Mouse (Mus musculus) neural tube, embryonic 12.5 days (tissue): ENCODE measurements around the gene Mapk1ip1l. TPM values are rescaled to one million over a fixed set of nuclear protein-coding genes. Genes with fewer than 3 reads are reported as not detected.

ENCODE experiments used
- ATAC-seq: fragments of 200-750 bp; cut with Nextera tagmentation; 2 replicates; pipeline ENCODE4 v1.8.0; 2017; ENCODE audit warnings: low read depth, mild to moderate bottlenecking, moderate TSS enrichment, moderate library complexity; ENCODE audit not compliant: low FRiP score
- H3K27ac ChIP-seq: fragments of 300-500 bp; sonication (generic); 2 replicates; pipeline ENCODE4 v1.5.1; 2016
- H3K27me3 ChIP-seq: fragments of 300-500 bp; sonication (generic); replicated peaks from 2 replicates; pipeline ENCODE4 v1.6.1; 2016; ENCODE audit warnings: mild to moderate bottlenecking
- H3K36me3 ChIP-seq: fragments of 300-500 bp; sonication (generic); 2 replicates; pipeline ENCODE4 v1.6.1; 2016; ENCODE audit warnings: mild to moderate bottlenecking
- H3K4me1 ChIP-seq: fragments of 300-500 bp; sonication (generic); 2 replicates; pipeline ENCODE4 v1.6.1; 2016
- H3K4me2 ChIP-seq: fragments of 300-500 bp; sonication (generic); replicated peaks from 2 replicates; pipeline ENCODE4 v1.6.1; 2016; ENCODE audit warnings: mild to moderate bottlenecking
- H3K4me3 ChIP-seq: fragments of 300-500 bp; sonication (generic); 2 replicates; pipeline ENCODE4 v1.5.1; 2016
- H3K9ac ChIP-seq: fragments of 300-500 bp; sonication (generic); 2 replicates; pipeline ENCODE4 v1.6.1; 2016; ENCODE audit warnings: mild to moderate bottlenecking
- H3K9me3 ChIP-seq: fragments of 300-500 bp; sonication (generic); 2 replicates; pipeline ENCODE4 v1.6.1; 2016; ENCODE audit warnings: mild to moderate bottlenecking
- whole genome bisulfite sequencing: fragments of 180-500 bp; shearing (Covaris S2); methylation state at CpG from one replicate; pipeline ENCODE4 v1.1.7; 2016; 5-methylcytosine and 5-hydroxymethylcytosine counted together
- polyA plus RNA-seq: library from polyadenylated mRNA; unstranded; fragments of >200 nt; fragmentation: Nextera tagmentation; extraction: Ambion mirVana; gene quantifications from 2 replicates; pipeline ENCODE4 v1.2.1, GENCODE M21; 2016

The Mapk1ip1l gene
- 72.3 and 74.9 TPM in 2 replicates for polyA plus RNA-seq

GRCm38 (mm10) chr14:47297785-47298407 is at the start of gene Mapk1ip1l:
Gene Mapk1ip1l (plus strand): TSS chr14:47298266.
- Histone ChIP-seq H3K4me1 (peaks cover 15% of the 10 kb centered on the region), H3K4me2 (peak within 1 kb of the TSS; percentile 82), H3K27me3 (no peaks in the 10 kb centered on the region), H3K4me3 (peak within 1 kb of the TSS; percentile 96), H3K36me3 (0 out of 2 replicates have a peak, but pooled peaks cover 4% of the 10 kb centered on the region), H3K27ac (peak within 1 kb of the TSS; percentile 99), H3K9me3 (no peaks in the 10 kb centered on the region), H3K9ac (peak within 1 kb of the TSS; percentile 95)
- WGBS = 2% methylated on average over 34 of the region's 34 CpGs
- peak; percentile 86 for ATAC-seq

GRCm38 (mm10) chr14:47249839-47250238 is 48.2 kb upstream of the Mapk1ip1l start:
- H3K4me1 ChIP-seq = no peaks in the 10 kb centered on the region
- 90% methylated on average over 6 of the region's 6 CpGs for WGBS
- H3K4me3 ChIP-seq = no peak overlapping the region
- ATAC-seq = no peak
- no peaks in the 10 kb centered on the region for H3K9me3 ChIP-seq
- no peaks in the 10 kb centered on the region for H3K27me3 ChIP-seq
- no peak overlapping the region for H3K9ac ChIP-seq
- peaks cover 53% of the 10 kb centered on the region for H3K36me3 ChIP-seq
- H3K4me2 ChIP-seq = no peak overlapping the region
- no peak overlapping the region for H3K27ac ChIP-seq

GRCm38 (mm10) chr14:47264866-47265265 is 33.2 kb upstream of the Mapk1ip1l start:
- Histone ChIP-seq H3K4me2 (no peak overlapping the region), H3K9me3 (no peaks in the 10 kb centered on the region), H3K36me3 (peaks cover 33% of the 10 kb centered on the region), H3K27ac (no peak overlapping the region), H3K27me3 (no peaks in the 10 kb centered on the region), H3K9ac (no peak overlapping the region), H3K4me3 (no peak overlapping the region), H3K4me1 (no peaks in the 10 kb centered on the region)
- 93% methylated on average over 3 of the region's 3 CpGs for WGBS
- no peak for ATAC-seq

DNA sequence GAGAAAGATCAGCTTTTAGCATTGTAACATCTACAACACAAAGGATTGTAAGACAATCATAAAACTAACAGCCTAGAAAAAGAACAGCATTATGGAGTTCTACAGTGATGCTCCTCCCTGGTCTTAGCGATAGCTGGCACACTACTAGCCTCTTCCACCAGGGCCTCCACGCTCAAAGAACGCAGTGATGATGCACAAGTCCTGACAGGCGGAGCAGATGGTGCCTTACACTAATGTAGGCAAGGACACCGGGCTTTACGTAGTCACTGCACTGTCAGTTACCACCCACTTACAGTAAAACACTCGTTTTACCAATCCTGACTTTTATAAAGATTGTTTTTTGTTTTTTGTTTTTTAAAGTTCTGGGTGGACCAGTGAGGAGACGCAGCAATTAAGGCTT is 32.2 kb upstream of the Mapk1ip1l start:
- H3K4me1 ChIP-seq = no peaks in the 10 kb centered on the region
- no peak overlapping the region for H3K4me3 ChIP-seq
- no peak overlapping the region for H3K4me2 ChIP-seq
- H3K27ac ChIP-seq = no peak overlapping the region
- H3K9ac ChIP-seq = no peak overlapping the region
- peaks cover 35% of the 10 kb centered on the region for H3K36me3 ChIP-seq
- 91% methylated on average over 8 of the region's 8 CpGs for WGBS
- no peak for ATAC-seq
- no peaks in the 10 kb centered on the region for H3K27me3 ChIP-seq
- no peaks in the 10 kb centered on the region for H3K9me3 ChIP-seq

DNA sequence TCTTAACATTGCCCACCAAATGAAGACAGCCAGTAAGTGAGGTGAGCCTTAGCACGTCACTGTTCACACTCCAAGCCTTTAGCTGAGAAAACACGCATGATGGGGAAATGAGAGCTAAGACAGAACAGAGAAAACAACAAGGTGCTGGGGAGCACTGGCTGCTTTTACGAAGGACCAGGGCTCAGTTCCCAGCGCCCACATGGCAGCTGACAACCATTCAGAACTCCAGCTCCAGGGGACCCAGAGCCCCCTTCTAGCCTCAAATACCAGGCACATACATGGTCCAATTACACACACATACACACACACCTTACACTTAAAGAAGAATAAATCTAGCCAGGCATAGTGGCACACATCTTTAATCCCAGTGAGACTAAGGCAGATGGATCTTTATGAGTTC is 29.0 kb upstream of the Mapk1ip1l start:
- Histone ChIP-seq H3K9me3 (no peaks in the 10 kb centered on the region), H3K9ac (no peak overlapping the region), H3K36me3 (peaks cover 51% of the 10 kb centered on the region), H3K27ac (no peak overlapping the region), H3K27me3 (no peaks in the 10 kb centered on the region), H3K4me2 (no peak overlapping the region), H3K4me1 (no peaks in the 10 kb centered on the region), H3K4me3 (no peak overlapping the region)
- ATAC-seq = no peak
- 97% methylated on average over 4 of the region's 4 CpGs for WGBS

DNA sequence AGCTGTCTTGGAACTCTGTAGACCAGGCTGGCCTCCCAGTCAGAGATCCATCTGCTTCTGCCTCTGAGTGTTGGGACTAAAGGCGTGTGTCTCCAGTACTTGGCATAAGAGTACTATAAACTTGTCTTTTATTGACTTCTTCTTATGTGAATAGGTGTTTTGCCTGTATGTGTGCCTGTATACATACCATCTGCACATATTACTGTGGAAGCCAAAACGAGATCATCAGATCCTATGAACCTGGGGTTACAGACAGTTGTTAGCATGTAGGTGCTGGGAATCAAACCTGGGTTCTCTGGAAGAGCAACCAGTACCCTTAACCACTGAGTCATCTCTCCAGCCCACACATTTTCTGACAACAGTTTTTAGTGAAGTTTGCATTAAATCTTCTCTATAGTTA is 28.4 kb upstream of the Mapk1ip1l start:
- ATAC-seq = no peak
- H3K4me3 ChIP-seq = no peak overlapping the region
- no peak overlapping the region for H3K9ac ChIP-seq
- no peak overlapping the region for H3K4me2 ChIP-seq
- WGBS = 93% methylated on average over 2 of the region's 2 CpGs
- no peaks in the 10 kb centered on the region for H3K27me3 ChIP-seq
- no peak overlapping the region for H3K27ac ChIP-seq
- no peaks in the 10 kb centered on the region for H3K9me3 ChIP-seq
- H3K36me3 ChIP-seq = peaks cover 51% of the 10 kb centered on the region
- no peaks in the 10 kb centered on the region for H3K4me1 ChIP-seq

DNA sequence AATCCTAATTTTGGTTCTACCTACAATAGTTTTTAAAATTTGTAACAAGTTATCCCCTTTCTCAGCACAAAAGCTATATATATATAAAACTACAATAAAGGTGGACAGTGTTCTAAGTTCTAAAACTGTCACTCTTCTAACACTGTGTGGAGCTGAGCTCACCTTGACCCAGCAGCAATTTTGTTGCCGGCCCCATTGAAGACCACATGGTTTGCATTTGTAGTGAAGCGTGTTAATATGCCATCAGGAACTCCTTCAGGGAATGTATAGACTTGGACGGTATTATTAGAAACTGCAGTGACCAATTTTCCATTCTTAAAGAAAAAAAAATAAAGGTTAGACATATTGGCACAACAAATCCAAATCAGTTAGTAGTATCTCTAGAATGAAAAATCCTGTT is 24.3 kb upstream of the Mapk1ip1l start:
- Histone ChIP-seq H3K36me3 (peaks cover 31% of the 10 kb centered on the region), H3K4me2 (no peak overlapping the region), H3K27me3 (no peaks in the 10 kb centered on the region), H3K9ac (no peak overlapping the region), H3K27ac (no peak overlapping the region), H3K9me3 (no peaks in the 10 kb centered on the region), H3K4me1 (peaks cover 10% of the 10 kb centered on the region), H3K4me3 (no peak overlapping the region)
- no peak for ATAC-seq
- WGBS = 85% methylated on average over 3 of the region's 3 CpGs

DNA sequence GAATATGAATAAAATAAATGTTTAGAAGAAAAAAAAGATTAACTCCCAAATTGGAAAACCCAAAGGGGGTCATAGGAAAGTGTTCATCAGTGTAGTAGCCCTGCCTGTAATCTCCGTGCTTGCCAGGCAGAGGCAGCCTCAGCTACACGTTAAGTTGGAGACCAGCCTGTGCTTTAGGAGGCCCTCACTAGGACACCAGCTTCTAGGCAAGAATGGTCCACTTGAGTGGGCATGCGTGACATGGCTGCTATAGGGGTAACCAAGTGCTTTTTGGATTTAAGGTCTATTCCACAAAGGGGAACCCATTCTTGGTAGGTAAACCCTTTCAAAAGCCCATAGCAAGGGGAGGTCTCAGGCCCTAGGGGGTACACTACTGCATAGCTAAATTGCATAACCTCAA is 22.6 kb upstream of the Mapk1ip1l start:
- no peaks in the 10 kb centered on the region for H3K9me3 ChIP-seq
- H3K4me1 ChIP-seq = peaks cover 10% of the 10 kb centered on the region
- peak overlapping the region; percentile 11 for H3K4me3 ChIP-seq
- H3K27ac ChIP-seq = no peak overlapping the region
- no peaks in the 10 kb centered on the region for H3K27me3 ChIP-seq
- peaks cover 19% of the 10 kb centered on the region; the same call in 1 of the 2 replicates for H3K36me3 ChIP-seq
- ATAC-seq = no peak
- H3K4me2 ChIP-seq = peak overlapping the region; percentile 71
- 24% methylated on average over 3 of the region's 3 CpGs for WGBS
- H3K9ac ChIP-seq = no peak overlapping the region

DNA sequence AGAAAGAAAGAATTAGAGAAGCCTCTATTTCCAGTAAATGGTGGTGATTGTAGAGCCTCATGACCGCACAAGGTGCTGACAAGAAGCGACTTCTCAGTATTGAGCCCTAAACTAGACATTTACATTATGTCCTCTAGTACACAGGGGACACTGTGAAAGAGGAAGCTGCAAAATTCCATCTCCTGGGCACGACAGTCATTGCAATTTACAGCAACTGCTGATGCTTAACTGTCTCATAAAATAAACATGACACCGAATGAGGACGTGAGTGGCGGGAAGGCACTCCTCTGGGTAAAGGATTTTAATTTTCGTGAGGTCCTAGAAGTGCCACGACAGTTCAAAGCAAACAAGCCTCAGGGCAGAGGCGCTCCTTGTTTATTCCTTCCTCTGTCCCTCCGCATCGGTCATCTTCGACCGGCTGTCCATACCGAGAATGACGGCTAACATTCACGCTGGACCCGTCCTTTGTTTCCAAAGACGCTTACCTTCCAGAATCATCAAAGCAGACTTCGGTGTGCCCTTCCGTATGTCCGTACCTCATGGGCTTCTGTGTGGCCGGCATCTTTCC is 21.9 kb upstream of the Mapk1ip1l start:
- H3K27me3 ChIP-seq = no peaks in the 10 kb centered on the region
- H3K4me1 ChIP-seq = peaks cover 10% of the 10 kb centered on the region
- H3K9ac ChIP-seq = peak overlapping the region; percentile 85
- 0 out of 2 replicates have a peak overlapping the region, but pooled peaks have one; percentile 90 for H3K27ac ChIP-seq
- ATAC-seq = peak; percentile 37
- peak overlapping the region; percentile 71 for H3K4me2 ChIP-seq
- no peaks in the 10 kb centered on the region for H3K9me3 ChIP-seq
- peaks cover 16% of the 10 kb centered on the region; the same call in 1 of the 2 replicates for H3K36me3 ChIP-seq
- 1% methylated on average over 22 of the region's 22 CpGs for WGBS
- peak overlapping the region; percentile 78 for H3K4me3 ChIP-seq

DNA sequence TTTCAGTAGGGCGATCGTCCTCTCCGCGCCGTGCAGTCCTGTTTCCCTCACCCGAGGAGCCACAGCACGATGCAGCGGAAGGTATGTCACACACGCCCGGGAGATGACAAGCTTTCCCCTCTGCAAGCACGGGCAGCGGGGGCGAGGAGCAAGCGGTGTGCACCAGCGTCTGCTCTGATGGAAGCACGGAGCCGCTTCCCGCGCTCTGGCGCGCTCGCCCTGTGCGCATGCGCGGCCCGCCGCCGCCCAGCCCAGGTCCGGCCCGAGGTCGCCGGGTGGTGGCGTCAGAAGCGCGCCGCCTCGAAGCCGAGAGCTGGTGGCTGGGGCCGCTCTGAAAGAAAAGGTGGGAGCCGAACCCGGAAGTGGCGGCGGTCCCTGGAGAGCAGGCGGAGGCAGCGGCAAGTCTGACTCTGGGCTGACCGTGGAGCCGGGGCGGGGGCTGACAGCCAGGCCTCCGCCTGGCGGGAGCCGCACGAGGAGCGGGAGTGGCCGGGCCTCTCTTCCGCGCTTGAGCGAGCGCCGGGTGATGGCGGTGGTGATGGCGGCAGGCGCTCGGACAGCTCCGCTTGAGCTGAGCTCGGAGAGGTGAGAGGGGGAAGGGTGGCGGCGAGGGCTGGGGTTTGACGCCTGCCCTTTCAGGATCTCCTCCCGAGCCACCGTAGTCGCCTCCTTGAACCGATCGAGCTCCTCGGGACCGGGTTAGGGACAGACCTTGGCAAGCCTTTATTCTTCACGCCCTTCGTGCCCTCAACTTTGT is 21.3 kb upstream of the Mapk1ip1l start, which contains the start of the genes Wdhd1 and Socs4:
Gene Wdhd1, minus strand, starts transcription at position 221 of the 757 bp plus-strand sequence.
Gene Socs4, plus strand, starts transcription at position 295 of the 757 bp plus-strand sequence.
- under 1% methylated on average over 77 of the region's 77 CpGs for WGBS
- peaks cover 10% of the 10 kb centered on the region for H3K4me1 ChIP-seq
- H3K9ac ChIP-seq = peak within 1 kb of the TSS; percentile 85
- ATAC-seq = peak; percentile 95
- peaks cover 10% of the 10 kb centered on the region; the same call in 1 of the 2 replicates for H3K36me3 ChIP-seq
- H3K9me3 ChIP-seq = no peaks in the 10 kb centered on the region
- H3K4me2 ChIP-seq = peak within 1 kb of the TSS; percentile 71
- H3K27me3 ChIP-seq = no peaks in the 10 kb centered on the region
- peak within 1 kb of the TSS; percentile 78 for H3K4me3 ChIP-seq
- peak within 1 kb of the TSS; percentile 90 for H3K27ac ChIP-seq

DNA sequence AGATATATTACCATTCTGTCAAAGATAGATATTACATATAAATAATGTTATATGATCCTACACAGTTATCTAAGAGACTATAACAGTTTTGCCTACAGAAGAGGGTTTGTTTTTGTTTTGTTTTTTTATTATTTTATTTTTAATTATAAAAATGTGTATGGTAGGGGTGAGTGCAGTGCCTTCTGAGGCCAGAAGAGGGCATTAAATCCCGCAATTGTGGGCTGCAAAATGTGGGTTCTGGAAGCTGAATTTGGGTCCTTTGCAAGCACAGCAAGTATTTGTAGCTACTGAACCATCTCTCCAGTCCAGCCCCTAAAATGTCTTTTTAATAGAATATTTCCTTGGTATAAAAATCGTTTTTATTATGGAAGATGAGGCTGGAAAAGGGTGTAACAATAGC is 19.0 kb upstream of the Mapk1ip1l start:
- Histone ChIP-seq H3K9ac (no peak overlapping the region), H3K9me3 (no peaks in the 10 kb centered on the region), H3K27me3 (no peaks in the 10 kb centered on the region), H3K4me3 (no peak overlapping the region), H3K4me2 (no peak overlapping the region), H3K27ac (no peak overlapping the region), H3K4me1 (peaks cover 10% of the 10 kb centered on the region), H3K36me3 (no peaks in the 10 kb centered on the region)
- no peak for ATAC-seq
- WGBS = 81% methylated on average over 2 of the region's 2 CpGs

GRCm38 (mm10) chr14:47281535-47281934 is 16.5 kb upstream of the Mapk1ip1l start:
- H3K4me1 ChIP-seq = peaks cover 6% of the 10 kb centered on the region
- no peaks in the 10 kb centered on the region for H3K9me3 ChIP-seq
- H3K27ac ChIP-seq = no peak overlapping the region
- no peak for ATAC-seq
- no peaks in the 10 kb centered on the region for H3K36me3 ChIP-seq
- H3K4me2 ChIP-seq = no peak overlapping the region
- WGBS = 95% methylated on average over 4 of the region's 4 CpGs
- H3K27me3 ChIP-seq = no peaks in the 10 kb centered on the region
- H3K4me3 ChIP-seq = no peak overlapping the region
- no peak overlapping the region for H3K9ac ChIP-seq
